In genomic region chr13:22050591-22051522, GRCm38 (mm10) we compare ENCODE assay signal across 8 mouse cellular contexts. TPM values are rescaled to one million over a fixed set of nuclear protein-coding genes. Genes with fewer than 3 reads are reported as not detected.
DNase-seq lines count a peak whose midpoint lies in the region; ATAC-seq and TF ChIP-seq lines count a peak whose summit lies in the region.

No protein-coding gene starts in this region.

- peak overlapping the region; percentile 89 for H3K27ac ChIP-seq in embryonic facial prominence, embryonic 13.5 days
- H3K27ac ChIP-seq in heart, adult 2 months: peak overlapping the region; percentile 57
- H3K27ac ChIP-seq in kidney, adult 2 months (ENCODE audit: insufficient read depth, low read depth, low read length): no peak overlapping the region
- peak overlapping the region; percentile 84 for H3K27ac ChIP-seq in limb, embryonic 12.5 days
- peak overlapping the region; percentile 86 for H3K27ac ChIP-seq in midbrain, embryonic 14.5 days (replicated peaks; ENCODE audit: low read depth, low read length)

- TF ChIP-seq POLR2A in heart, adult 2 months (IDR thresholded peaks at IDR 0.05; ENCODE audit: insufficient read depth, low read depth, low read length): peak; percentile 54; the same call in 1 of the 2 replicates
- TF ChIP-seq POLR2A in kidney, adult 2 months (IDR thresholded peaks at IDR 0.05; ENCODE audit: low read depth, low read length): no peak

- intact Hi-C loops in heart, adult 2 months (cut with DNase I): no loop called here

- H3K36me3 ChIP-seq in embryonic facial prominence, embryonic 13.5 days: no peaks in the 10 kb centered on the region
- H3K36me3 ChIP-seq in heart, adult 2 months (ENCODE audit: control insufficient read depth, insufficient read depth, low read length): no peaks in the 10 kb centered on the region
- H3K36me3 ChIP-seq in kidney, adult 2 months (ENCODE audit: control insufficient read depth, insufficient read depth, low read length): no peaks in the 10 kb centered on the region
- H3K36me3 ChIP-seq in limb, embryonic 12.5 days: no peaks in the 10 kb centered on the region
- no peaks in the 10 kb centered on the region for H3K36me3 ChIP-seq in midbrain, embryonic 14.5 days (ENCODE audit: control insufficient read depth, insufficient read depth, low read length)

- H3K4me2 ChIP-seq in embryonic facial prominence, embryonic 13.5 days: peak overlapping the region; percentile 64
- peak overlapping the region; percentile 64 for H3K4me2 ChIP-seq in limb, embryonic 12.5 days
- H3K4me2 ChIP-seq in midbrain, embryonic 14.5 days (ENCODE audit: low read length): peak overlapping the region; percentile 63

- peak; percentile 62; the same call in 1 of the 2 replicates for TF ChIP-seq EP300 in heart, adult 2 months (IDR thresholded peaks at IDR 0.05; ENCODE audit: insufficient read depth, low read depth, low read length)

- TF ChIP-seq CTCF in heart, adult 2 months (IDR thresholded peaks at IDR 0.05): peak; percentile 81
- peak; percentile 56 for TF ChIP-seq CTCF in kidney, adult 2 months (conservative IDR thresholded peaks at IDR 0.05; ENCODE audit: insufficient read depth, insufficient read length, low read depth, low read length)

- H3K79me2 ChIP-seq in heart, adult 2 months (replicated peaks; ENCODE audit: control insufficient read depth, insufficient read depth, low read length): no peaks in the 10 kb centered on the region

- peaks cover 9% of the 10 kb centered on the region for H3K4me1 ChIP-seq in embryonic facial prominence, embryonic 13.5 days
- peaks cover 2% of the 10 kb centered on the region; the same call in 1 of the 2 replicates for H3K4me1 ChIP-seq in heart, adult 2 months (ENCODE audit: control insufficient read depth, insufficient read depth, low read length)
- H3K4me1 ChIP-seq in kidney, adult 2 months (ENCODE audit: control insufficient read depth, insufficient read depth, low read length): no peaks in the 10 kb centered on the region
- H3K4me1 ChIP-seq in limb, embryonic 12.5 days (replicated peaks): no peaks in the 10 kb centered on the region; the same call in 1 of the 2 replicates
- peaks cover 4% of the 10 kb centered on the region; the same call in 1 of the 2 replicates for H3K4me1 ChIP-seq in midbrain, embryonic 14.5 days (ENCODE audit: control insufficient read depth, insufficient read depth, low read length)

- DNase-seq in 3T3-L1 (ENCODE audit: low read depth, low spot score): peak; percentile 95
- peak; percentile 94 to 97 for DNase-seq in adrenal gland, postnatal 36 days
- DNase-seq in heart, adult 2 months: peak; percentile 90 to 92
- DNase-seq in kidney, adult 2 months: peak; percentile 93
- DNase-seq in midbrain, embryonic 14.5 days: peak; percentile 95
- peak; percentile 90 for DNase-seq in spleen, adult 12 weeks (ENCODE audit: low spot score)

- H3K27me3 ChIP-seq in embryonic facial prominence, embryonic 13.5 days: no peaks in the 10 kb centered on the region
- no peaks in the 10 kb centered on the region for H3K27me3 ChIP-seq in heart, adult 2 months (ENCODE audit: control insufficient read depth, insufficient read depth, low read length)
- no peaks in the 10 kb centered on the region; the same call in 1 of the 2 replicates for H3K27me3 ChIP-seq in kidney, adult 2 months (replicated peaks; ENCODE audit: control insufficient read depth, insufficient read depth, low read length)
- H3K27me3 ChIP-seq in limb, embryonic 12.5 days: peaks cover 3% of the 10 kb centered on the region; the same call in 1 of the 2 replicates
- H3K27me3 ChIP-seq in midbrain, embryonic 14.5 days (ENCODE audit: control insufficient read depth, insufficient read depth, low read length): no peaks in the 10 kb centered on the region

- peak overlapping the region; percentile 67 for H3K9ac ChIP-seq in embryonic facial prominence, embryonic 13.5 days
- peak overlapping the region; percentile 26 for H3K9ac ChIP-seq in heart, adult 2 months (ENCODE audit: low read depth, low read length)
- peak overlapping the region; percentile 56 for H3K9ac ChIP-seq in limb, embryonic 12.5 days (replicated peaks)
- H3K9ac ChIP-seq in midbrain, embryonic 14.5 days (replicated peaks; ENCODE audit: low read length): peak overlapping the region; percentile 60

- no peaks in the 10 kb centered on the region for H3K9me3 ChIP-seq in embryonic facial prominence, embryonic 13.5 days
- no peaks in the 10 kb centered on the region for H3K9me3 ChIP-seq in limb, embryonic 12.5 days
- no peaks in the 10 kb centered on the region for H3K9me3 ChIP-seq in midbrain, embryonic 14.5 days (ENCODE audit: control insufficient read depth, low read length)

- ATAC-seq in embryonic facial prominence, embryonic 13.5 days (ENCODE audit: insufficient number of reproducible peaks, insufficient read depth, low FRiP score, low TSS enrichment, low read depth): peak; percentile 90
- ATAC-seq in limb, embryonic 12.5 days (ENCODE audit: insufficient number of reproducible peaks, insufficient read depth, low FRiP score, low TSS enrichment, low read depth): peak; percentile 93
- peak; percentile 95 for ATAC-seq in midbrain, embryonic 14.5 days (ENCODE audit: low FRiP score, low TSS enrichment)

- WGBS in embryonic facial prominence, embryonic 13.5 days: under 1% methylated on average over 52 of the region's 52 CpGs
- under 1% methylated on average over 52 of the region's 52 CpGs for WGBS in heart, adult 2 months
- under 1% methylated on average over 52 of the region's 52 CpGs for whole genome bisulfite sequencing in kidney, adult 2 months
- under 1% methylated on average over 52 of the region's 52 CpGs for WGBS in limb, embryonic 12.5 days
- under 1% methylated on average over 52 of the region's 52 CpGs for WGBS in midbrain, embryonic 14.5 days

- peak overlapping the region; percentile 54 for H3K4me3 ChIP-seq in embryonic facial prominence, embryonic 13.5 days
- peak overlapping the region; percentile 53 for H3K4me3 ChIP-seq in heart, adult 2 months
- H3K4me3 ChIP-seq in kidney, adult 2 months (ENCODE audit: insufficient read depth, low read depth, low read length): peak overlapping the region; percentile 51
- H3K4me3 ChIP-seq in limb, embryonic 12.5 days (replicated peaks): peak overlapping the region; percentile 49
- peak overlapping the region; percentile 49 for H3K4me3 ChIP-seq in midbrain, embryonic 14.5 days (replicated peaks; ENCODE audit: low read depth, low read length)

RNA-seq across cellular contexts. Expression of gene Hist1h2bj, which starts 7.8 kb away (rescaled TPM):
- total RNA-seq in adrenal gland, postnatal 36 days (2021): 10 to 100 TPM; 40.2 to 48.5 TPM
- 12.2 and 14.3 TPM in 2 replicates for polyA plus RNA-seq in embryonic facial prominence, embryonic 13.5 days (2015; fragmentation: Nextera tagmentation; extraction: Ambion mirVana)
- total RNA-seq in heart, adult 2 months (2021): 1 to 10 TPM; 2.8 to 3.6 TPM
- 0.59 TPM in 1 of 2 replicates, not detected in the other for polyA plus RNA-seq in heart, adult 2 months (2012; rRNA removed)
- 0.92 and 1.0 TPM in 2 replicates for polyA plus RNA-seq in kidney, adult 2 months (2012; rRNA removed)
- polyA plus RNA-seq in limb, embryonic 12.5 days (2016; fragmentation: Nextera tagmentation; extraction: Ambion mirVana): 26.1 and 28.8 TPM in 2 replicates
- 4.1 and 7.9 TPM in 2 replicates for polyA plus RNA-seq in midbrain, embryonic 14.5 days (2014; fragmentation: Nextera tagmentation; extraction: Ambion mirVana)

RNA-seq across cellular contexts. Expression of gene Hist1h2ag, which starts 8.1 kb away (rescaled TPM):
- total RNA-seq in adrenal gland, postnatal 36 days (2021): 10 to 100 TPM; 41.1 to 45.0 TPM
- polyA plus RNA-seq in embryonic facial prominence, embryonic 13.5 days (2015; fragmentation: Nextera tagmentation; extraction: Ambion mirVana): 78.1 and 82.3 TPM in 2 replicates
- 1 to 10 TPM; 1.7 to 4.3 TPM for total RNA-seq in heart, adult 2 months (2021)
- polyA plus RNA-seq in heart, adult 2 months (2012; rRNA removed): not detected in 2 replicates
- 0.76 TPM in 1 of 2 replicates, not detected in the other for polyA plus RNA-seq in kidney, adult 2 months (2012; rRNA removed)
- polyA plus RNA-seq in limb, embryonic 12.5 days (2016; fragmentation: Nextera tagmentation; extraction: Ambion mirVana): 119 and 120 TPM in 2 replicates
- polyA plus RNA-seq in midbrain, embryonic 14.5 days (2014; fragmentation: Nextera tagmentation; extraction: Ambion mirVana): 9.4 and 11.7 TPM in 2 replicates

RNA-seq across cellular contexts. Expression of gene Hist1h4i, which starts 9.7 kb away (rescaled TPM):
- total RNA-seq in adrenal gland, postnatal 36 days (2021): 10 to 100 TPM; 75.2 to 76.6 TPM
- polyA plus RNA-seq in embryonic facial prominence, embryonic 13.5 days (2015; fragmentation: Nextera tagmentation; extraction: Ambion mirVana): 26.0 and 31.3 TPM in 2 replicates
- total RNA-seq in heart, adult 2 months (2021): 10 to 100 TPM; 11.9 to 18.1 TPM
- 5.8 and 8.3 TPM in 2 replicates for polyA plus RNA-seq in heart, adult 2 months (2012; rRNA removed)
- polyA plus RNA-seq in kidney, adult 2 months (2012; rRNA removed): 10.5 and 12.5 TPM in 2 replicates
- polyA plus RNA-seq in limb, embryonic 12.5 days (2016; fragmentation: Nextera tagmentation; extraction: Ambion mirVana): 30.3 and 34.1 TPM in 2 replicates
- polyA plus RNA-seq in midbrain, embryonic 14.5 days (2014; fragmentation: Nextera tagmentation; extraction: Ambion mirVana): 6.6 and 6.8 TPM in 2 replicates

RNA-seq across cellular contexts. Expression of gene Hist1h2bk, which starts 15.2 kb away (rescaled TPM):
- 10 to 100 TPM; 67.8 to 68.6 TPM for total RNA-seq in adrenal gland, postnatal 36 days (2021)
- 9.5 and 15.3 TPM in 2 replicates for polyA plus RNA-seq in embryonic facial prominence, embryonic 13.5 days (2015; fragmentation: Nextera tagmentation; extraction: Ambion mirVana)
- total RNA-seq in heart, adult 2 months (2021): 10 to 100 TPM in 1 of 2 experiments, 1 to 10 TPM in 1; 7.3 to 10.0 TPM
- polyA plus RNA-seq in heart, adult 2 months (2012; rRNA removed): not detected in 2 replicates
- 4.2 and 6.0 TPM in 2 replicates for polyA plus RNA-seq in kidney, adult 2 months (2012; rRNA removed)
- 21.0 and 25.9 TPM in 2 replicates for polyA plus RNA-seq in limb, embryonic 12.5 days (2016; fragmentation: Nextera tagmentation; extraction: Ambion mirVana)
- 0.86 and 1.1 TPM in 2 replicates for polyA plus RNA-seq in midbrain, embryonic 14.5 days (2014; fragmentation: Nextera tagmentation; extraction: Ambion mirVana)

RNA-seq across cellular contexts. Expression of gene Hist1h2ah, which starts 15.5 kb away (rescaled TPM):
- 10 to 100 TPM; 58.6 to 69.2 TPM for total RNA-seq in adrenal gland, postnatal 36 days (2021)
- 5.2 and 5.4 TPM in 2 replicates for polyA plus RNA-seq in embryonic facial prominence, embryonic 13.5 days (2015; fragmentation: Nextera tagmentation; extraction: Ambion mirVana)
- total RNA-seq in heart, adult 2 months (2021): 1 to 10 TPM; 8.1 to 10.0 TPM
- 1.1 TPM in 1 of 2 replicates, not detected in the other for polyA plus RNA-seq in heart, adult 2 months (2012; rRNA removed)
- 0.95 and 3.4 TPM in 2 replicates for polyA plus RNA-seq in kidney, adult 2 months (2012; rRNA removed)
- polyA plus RNA-seq in limb, embryonic 12.5 days (2016; fragmentation: Nextera tagmentation; extraction: Ambion mirVana): 24.8 and 50.4 TPM in 2 replicates
- polyA plus RNA-seq in midbrain, embryonic 14.5 days (2014; fragmentation: Nextera tagmentation; extraction: Ambion mirVana): not detected in 2 replicates
